Mouse (Mus musculus): ENCODE measurements around the gene Fdx1. TPM values are rescaled to one million over a fixed set of nuclear protein-coding genes. Genes with fewer than 3 reads are reported as not detected.

Fdx1 gene
- polyA plus RNA-seq, 1 experiment from 2014 or later = 82.5 TPM

DNA sequence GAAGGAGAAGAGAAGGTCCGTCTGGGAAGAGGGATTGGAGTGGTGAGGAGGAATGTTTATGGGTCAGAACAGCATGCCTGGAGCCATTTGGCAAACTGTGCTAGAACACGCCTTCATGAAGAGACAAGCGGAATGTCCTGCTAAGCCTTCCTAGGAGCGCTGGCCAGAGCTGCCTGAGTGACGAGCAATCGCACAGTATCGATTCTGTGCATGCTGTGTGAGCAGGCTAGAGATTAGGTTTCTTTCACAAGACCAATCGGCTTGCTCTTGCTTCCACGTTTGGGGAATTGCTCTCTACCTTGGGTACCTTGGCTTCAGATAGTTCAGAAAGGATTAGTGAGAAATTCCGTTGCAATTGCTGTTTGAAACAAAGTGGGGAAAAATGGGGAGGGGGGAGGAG lies 35.2 kb downstream of the Fdx1 start:
- no peaks in the 10 kb centered on the region for H3K27me3 ChIP-seq (ENCODE audit: control insufficient read depth, insufficient read depth, low read length)
- no peaks in the 10 kb centered on the region for H3K36me3 ChIP-seq (ENCODE audit: control insufficient read depth, insufficient read depth, low read length)
- no peak overlapping the region for H3K27ac ChIP-seq (ENCODE audit: low read depth, low read length)
- 40% methylated on average over 10 of the region's 10 CpGs for WGBS (ENCODE audit: insufficient replicate concordance)
- no peak overlapping the region for H3K4me3 ChIP-seq (ENCODE audit: low read depth, low read length)
- no peak overlapping the region for H3K9ac ChIP-seq (ENCODE audit: low read depth, low read length)
- peaks cover 4% of the 10 kb centered on the region; the same call in 1 of the 2 replicates for H3K4me1 ChIP-seq (ENCODE audit: control insufficient read depth, insufficient read depth, low read length)
- ATAC-seq (replicated peaks; ENCODE audit: insufficient number of reproducible peaks, low FRiP score, low TSS enrichment) = no peak
- no peaks in the 10 kb centered on the region for H3K9me3 ChIP-seq (replicated peaks; ENCODE audit: control insufficient read depth, low read length)
- peak overlapping the region; percentile 41 for H3K4me2 ChIP-seq

DNA sequence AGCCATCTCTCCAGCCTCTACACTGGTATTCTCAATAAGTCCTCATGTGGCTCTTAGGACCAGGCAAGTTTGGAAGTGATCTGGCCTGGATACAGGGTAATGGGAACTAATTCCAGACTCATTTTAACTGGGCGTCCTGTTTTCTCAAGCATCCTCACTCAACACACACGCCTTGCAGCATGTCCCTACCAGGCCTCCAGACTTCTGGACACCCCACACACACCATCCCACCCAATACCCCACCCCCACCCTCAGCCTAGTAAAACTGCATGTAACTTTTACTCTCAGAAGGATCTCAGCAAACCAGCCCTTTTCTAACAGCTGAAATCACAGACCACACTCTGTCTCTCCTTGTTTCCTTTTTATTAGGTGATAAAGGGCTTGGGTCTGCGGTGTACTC lies 35.7 kb downstream of the Fdx1 start:
- Histone ChIP-seq H3K9ac (ENCODE audit: low read depth, low read length) (no peak overlapping the region), H3K27me3 (ENCODE audit: control insufficient read depth, insufficient read depth, low read length) (no peaks in the 10 kb centered on the region), H3K27ac (ENCODE audit: low read depth, low read length) (no peak overlapping the region), H3K4me1 (ENCODE audit: control insufficient read depth, insufficient read depth, low read length) (peaks cover 4% of the 10 kb centered on the region; the same call in 1 of the 2 replicates), H3K36me3 (ENCODE audit: control insufficient read depth, insufficient read depth, low read length) (no peaks in the 10 kb centered on the region), H3K9me3 (replicated peaks; ENCODE audit: control insufficient read depth, low read length) (no peaks in the 10 kb centered on the region), H3K4me2 (peak overlapping the region; percentile 41; the same call in 1 of the 2 replicates), H3K4me3 (ENCODE audit: low read depth, low read length) (no peak overlapping the region)
- ATAC-seq (replicated peaks; ENCODE audit: insufficient number of reproducible peaks, low FRiP score, low TSS enrichment) = no peak
- 48% methylated on average over 3 of the region's 3 CpGs for WGBS (ENCODE audit: insufficient replicate concordance)

DNA sequence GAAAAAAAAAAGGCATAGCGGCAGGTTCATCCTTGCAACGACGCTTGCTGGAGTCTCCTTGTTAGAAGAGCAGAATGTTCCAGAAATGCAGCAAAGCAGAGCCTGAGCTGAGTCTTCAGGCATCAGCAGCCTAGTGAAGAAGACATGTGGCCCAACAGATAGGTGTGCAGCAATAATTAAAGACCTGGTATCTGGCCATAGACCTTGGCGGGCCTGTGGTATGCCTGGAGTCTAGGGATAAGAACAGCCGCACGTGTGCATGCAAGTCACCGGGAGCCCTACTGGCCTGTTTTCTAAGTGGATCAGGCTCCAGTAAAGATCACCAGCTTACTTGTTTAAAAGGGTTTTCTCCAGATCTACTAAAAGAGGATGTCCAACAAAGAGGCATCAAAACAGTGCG lies 36.7 kb downstream of the Fdx1 start:
- H3K4me2 ChIP-seq = no peak overlapping the region
- no peaks in the 10 kb centered on the region for H3K27me3 ChIP-seq (ENCODE audit: control insufficient read depth, insufficient read depth, low read length)
- peaks cover 4% of the 10 kb centered on the region; the same call in 1 of the 2 replicates for H3K4me1 ChIP-seq (ENCODE audit: control insufficient read depth, insufficient read depth, low read length)
- H3K4me3 ChIP-seq (ENCODE audit: low read depth, low read length) = no peak overlapping the region
- no peak for ATAC-seq (replicated peaks; ENCODE audit: insufficient number of reproducible peaks, low FRiP score, low TSS enrichment)
- 87% methylated on average over 8 of the region's 8 CpGs for WGBS (ENCODE audit: insufficient replicate concordance)
- H3K9ac ChIP-seq (ENCODE audit: low read depth, low read length) = no peak overlapping the region
- no peak overlapping the region for H3K27ac ChIP-seq (ENCODE audit: low read depth, low read length)
- H3K36me3 ChIP-seq (ENCODE audit: control insufficient read depth, insufficient read depth, low read length) = no peaks in the 10 kb centered on the region
- H3K9me3 ChIP-seq (replicated peaks; ENCODE audit: control insufficient read depth, low read length) = no peaks in the 10 kb centered on the region

DNA sequence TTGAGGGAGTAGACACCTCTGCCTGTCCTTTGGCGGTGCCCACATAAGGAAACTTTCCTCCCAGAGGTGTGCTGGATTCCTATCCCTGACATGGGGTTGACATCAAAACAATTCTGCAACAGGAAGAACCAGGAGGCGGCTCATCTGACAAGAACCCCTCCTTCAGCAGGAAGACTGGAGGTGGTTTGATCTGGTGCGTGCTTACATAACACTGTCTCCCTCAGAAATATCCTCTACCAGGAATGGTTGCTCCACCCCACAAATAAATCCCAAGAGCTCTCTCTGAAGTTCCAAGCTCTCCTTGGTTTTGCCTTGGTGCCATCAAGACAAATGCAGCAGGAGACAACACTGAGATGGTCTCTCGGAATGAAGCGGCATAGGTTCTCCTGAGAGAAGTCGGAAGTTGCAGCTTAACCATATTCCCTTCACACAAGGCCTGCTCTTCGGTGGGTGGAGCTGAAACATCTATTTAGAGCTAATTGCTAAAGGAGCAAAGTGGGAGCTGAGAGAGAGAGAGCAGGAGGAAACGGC lies 38.7 kb downstream of the Fdx1 start:
- Histone ChIP-seq H3K4me3 (ENCODE audit: low read depth, low read length) (no peak overlapping the region), H3K4me2 (no peak overlapping the region), H3K36me3 (ENCODE audit: control insufficient read depth, insufficient read depth, low read length) (no peaks in the 10 kb centered on the region), H3K27ac (ENCODE audit: low read depth, low read length) (no peak overlapping the region), H3K9ac (ENCODE audit: low read depth, low read length) (no peak overlapping the region), H3K27me3 (ENCODE audit: control insufficient read depth, insufficient read depth, low read length) (no peaks in the 10 kb centered on the region), H3K4me1 (ENCODE audit: control insufficient read depth, insufficient read depth, low read length) (peaks cover 4% of the 10 kb centered on the region; the same call in 1 of the 2 replicates), H3K9me3 (replicated peaks; ENCODE audit: control insufficient read depth, low read length) (no peaks in the 10 kb centered on the region)
- WGBS (ENCODE audit: insufficient replicate concordance) = 66% methylated on average over 8 of the region's 8 CpGs
- ATAC-seq (replicated peaks; ENCODE audit: insufficient number of reproducible peaks, low FRiP score, low TSS enrichment) = no peak

DNA sequence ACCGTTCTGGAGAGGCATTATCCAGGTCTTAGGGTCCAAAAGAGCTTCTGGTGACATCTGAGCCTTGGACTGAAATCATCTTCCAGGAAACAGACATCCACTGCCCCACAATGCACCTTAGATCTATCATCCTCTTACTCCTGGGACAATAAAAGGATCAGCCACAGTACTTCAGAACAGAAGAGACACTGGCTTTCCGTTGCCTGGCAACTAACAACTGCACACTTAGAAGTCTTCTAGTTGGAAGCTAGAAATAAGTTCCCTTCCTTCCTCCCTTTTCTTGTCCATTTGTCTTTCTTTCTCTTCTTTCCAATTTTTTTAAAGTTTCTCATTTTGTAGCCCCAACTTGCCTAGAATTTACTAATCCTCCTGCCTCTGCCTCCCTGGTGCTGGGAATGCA lies 40.6 kb downstream of the Fdx1 start:
- no peak for ATAC-seq (replicated peaks; ENCODE audit: insufficient number of reproducible peaks, low FRiP score, low TSS enrichment)
- Histone ChIP-seq H3K4me2 (no peak overlapping the region), H3K27me3 (ENCODE audit: control insufficient read depth, insufficient read depth, low read length) (no peaks in the 10 kb centered on the region), H3K9ac (ENCODE audit: low read depth, low read length) (no peak overlapping the region), H3K4me3 (ENCODE audit: low read depth, low read length) (no peak overlapping the region), H3K27ac (ENCODE audit: low read depth, low read length) (no peak overlapping the region), H3K9me3 (replicated peaks; ENCODE audit: control insufficient read depth, low read length) (no peaks in the 10 kb centered on the region), H3K36me3 (ENCODE audit: control insufficient read depth, insufficient read depth, low read length) (no peaks in the 10 kb centered on the region), H3K4me1 (ENCODE audit: control insufficient read depth, insufficient read depth, low read length) (no peaks in the 10 kb centered on the region)
- 68% methylated on average over 2 of the region's 2 CpGs for WGBS (ENCODE audit: insufficient replicate concordance)

DNA sequence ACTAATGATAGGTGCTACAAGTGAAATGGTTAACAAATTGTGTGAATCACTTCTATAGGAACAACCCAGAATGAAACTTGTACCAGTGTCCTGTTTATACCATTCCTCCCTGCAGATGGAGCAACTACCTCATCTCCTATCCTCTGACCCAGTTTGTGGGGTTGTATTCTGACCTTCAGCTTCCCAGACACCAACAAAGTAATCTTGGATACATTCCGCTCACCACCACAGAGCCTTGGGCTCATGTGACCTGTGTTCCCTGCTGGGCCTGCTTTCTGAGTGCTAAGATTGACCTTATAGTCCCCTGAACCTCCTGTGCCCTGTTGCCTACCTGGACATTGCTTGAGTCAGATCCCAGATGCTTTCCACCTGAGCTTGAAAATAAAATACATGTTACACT lies 47.8 kb downstream of the Fdx1 start:
- Histone ChIP-seq H3K4me2 (no peak overlapping the region), H3K36me3 (ENCODE audit: control insufficient read depth, insufficient read depth, low read length) (no peaks in the 10 kb centered on the region), H3K27ac (ENCODE audit: low read depth, low read length) (no peak overlapping the region), H3K4me3 (ENCODE audit: low read depth, low read length) (no peak overlapping the region), H3K4me1 (ENCODE audit: control insufficient read depth, insufficient read depth, low read length) (no peaks in the 10 kb centered on the region), H3K9ac (ENCODE audit: low read depth, low read length) (no peak overlapping the region), H3K27me3 (ENCODE audit: control insufficient read depth, insufficient read depth, low read length) (no peaks in the 10 kb centered on the region), H3K9me3 (replicated peaks; ENCODE audit: control insufficient read depth, low read length) (no peaks in the 10 kb centered on the region)
- 43% methylated on average over 1 of the region's 1 CpGs for WGBS (ENCODE audit: insufficient replicate concordance)
- ATAC-seq (replicated peaks; ENCODE audit: insufficient number of reproducible peaks, low FRiP score, low TSS enrichment) = no peak

DNA sequence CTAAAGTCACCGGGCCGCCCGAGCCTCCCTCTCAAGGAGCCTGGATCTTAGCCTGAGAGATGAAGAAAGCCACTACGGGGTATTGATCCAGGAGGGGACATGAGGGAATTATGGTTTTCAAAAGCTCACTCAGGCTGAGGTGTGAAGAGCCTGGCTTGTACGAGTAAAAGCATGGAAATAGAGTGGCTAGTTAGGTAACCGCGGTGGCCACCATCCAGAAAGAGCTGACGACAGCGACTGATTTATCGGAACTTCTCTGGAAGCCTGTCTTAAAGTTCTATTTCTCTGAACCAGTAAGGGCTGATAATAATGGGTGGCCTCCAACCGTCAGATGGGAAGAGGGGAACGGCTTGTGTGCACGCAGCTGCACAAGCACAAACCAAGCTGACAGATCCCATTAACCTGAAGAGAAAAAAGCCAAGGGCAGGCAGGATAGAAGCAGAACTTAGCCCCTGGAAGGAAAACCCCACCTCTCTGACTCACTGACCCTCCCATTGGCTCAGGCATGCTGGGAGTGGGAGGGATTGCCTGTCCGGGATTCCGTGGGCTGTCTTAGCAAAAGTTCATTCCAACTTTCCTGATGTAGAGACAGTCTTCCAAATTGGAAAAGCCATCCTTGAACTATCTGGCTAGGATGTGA lies 48.8 kb downstream of the Fdx1 start:
- Histone ChIP-seq H3K9ac (ENCODE audit: low read depth, low read length) (no peak overlapping the region), H3K4me2 (no peak overlapping the region), H3K4me1 (ENCODE audit: control insufficient read depth, insufficient read depth, low read length) (no peaks in the 10 kb centered on the region), H3K9me3 (replicated peaks; ENCODE audit: control insufficient read depth, low read length) (no peaks in the 10 kb centered on the region), H3K27ac (ENCODE audit: low read depth, low read length) (no peak overlapping the region), H3K27me3 (ENCODE audit: control insufficient read depth, insufficient read depth, low read length) (no peaks in the 10 kb centered on the region), H3K4me3 (ENCODE audit: low read depth, low read length) (no peak overlapping the region), H3K36me3 (ENCODE audit: control insufficient read depth, insufficient read depth, low read length) (no peaks in the 10 kb centered on the region)
- 70% methylated on average over 15 of the region's 15 CpGs for WGBS (ENCODE audit: insufficient replicate concordance)
- no peak for ATAC-seq (replicated peaks; ENCODE audit: insufficient number of reproducible peaks, low FRiP score, low TSS enrichment)

DNA sequence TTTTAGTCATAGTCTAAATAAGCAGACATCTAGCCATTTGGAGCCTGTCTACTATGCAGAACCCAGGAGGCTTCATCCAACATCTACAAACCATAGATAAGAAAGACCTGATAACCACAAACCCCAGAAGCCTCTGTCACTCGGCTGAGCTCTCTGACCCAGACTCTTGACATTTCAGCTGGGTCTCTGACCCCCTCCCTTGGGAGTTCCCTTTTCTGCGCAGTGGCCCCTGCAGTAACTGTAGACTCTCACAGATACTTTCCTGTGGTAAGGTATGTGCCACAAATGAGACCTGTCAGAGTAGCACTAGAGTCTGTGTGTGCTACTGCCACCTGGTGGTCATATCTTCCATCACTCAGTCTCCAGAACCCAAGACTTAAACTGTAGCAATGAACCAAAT lies 54.5 kb downstream of the Fdx1 start:
- H3K27me3 ChIP-seq (ENCODE audit: control insufficient read depth, insufficient read depth, low read length) = no peaks in the 10 kb centered on the region
- H3K4me1 ChIP-seq (ENCODE audit: control insufficient read depth, insufficient read depth, low read length) = no peaks in the 10 kb centered on the region
- no peak overlapping the region for H3K4me2 ChIP-seq
- no peak overlapping the region for H3K4me3 ChIP-seq (ENCODE audit: low read depth, low read length)
- no peak overlapping the region for H3K27ac ChIP-seq (ENCODE audit: low read depth, low read length)
- no peak overlapping the region for H3K9ac ChIP-seq (ENCODE audit: low read depth, low read length)
- WGBS (ENCODE audit: insufficient replicate concordance) = 7% methylated on average over 2 of the region's 2 CpGs
- peak; percentile 59 for ATAC-seq (replicated peaks; ENCODE audit: insufficient number of reproducible peaks, low FRiP score, low TSS enrichment)
- H3K36me3 ChIP-seq (ENCODE audit: control insufficient read depth, insufficient read depth, low read length) = no peaks in the 10 kb centered on the region
- no peaks in the 10 kb centered on the region for H3K9me3 ChIP-seq (replicated peaks; ENCODE audit: control insufficient read depth, low read length)

DNA sequence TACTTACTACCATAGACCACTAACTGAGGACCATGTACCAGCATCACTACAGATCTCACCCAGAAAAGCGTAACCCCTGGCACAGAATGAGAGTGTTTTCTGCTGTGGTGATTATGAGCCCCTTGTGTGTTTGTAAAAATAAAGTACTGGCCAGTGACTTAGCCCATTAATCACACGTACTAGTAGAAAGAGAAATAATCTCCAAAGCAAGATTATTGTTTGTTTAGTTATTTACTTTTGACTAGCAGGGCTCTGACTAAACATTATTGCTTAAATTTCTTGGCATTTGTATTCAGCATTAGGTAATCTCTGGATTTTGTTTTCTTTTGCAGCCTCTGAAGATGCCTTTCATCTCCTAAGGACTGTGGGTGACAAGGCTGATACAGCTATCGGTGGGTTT lies 55.1 kb downstream of the Fdx1 start:
- H3K27me3 ChIP-seq (ENCODE audit: control insufficient read depth, insufficient read depth, low read length) = no peaks in the 10 kb centered on the region
- ATAC-seq (replicated peaks; ENCODE audit: insufficient number of reproducible peaks, low FRiP score, low TSS enrichment) = no peak
- WGBS (ENCODE audit: insufficient replicate concordance) = 50% methylated on average over 3 of the region's 3 CpGs
- no peaks in the 10 kb centered on the region for H3K9me3 ChIP-seq (replicated peaks; ENCODE audit: control insufficient read depth, low read length)
- H3K36me3 ChIP-seq (ENCODE audit: control insufficient read depth, insufficient read depth, low read length) = no peaks in the 10 kb centered on the region
- no peak overlapping the region for H3K27ac ChIP-seq (ENCODE audit: low read depth, low read length)
- no peak overlapping the region for H3K4me3 ChIP-seq (ENCODE audit: low read depth, low read length)
- H3K9ac ChIP-seq (ENCODE audit: low read depth, low read length) = no peak overlapping the region
- no peak overlapping the region for H3K4me2 ChIP-seq
- no peaks in the 10 kb centered on the region for H3K4me1 ChIP-seq (ENCODE audit: control insufficient read depth, insufficient read depth, low read length)
